Mouse (Mus musculus) ES-E14 (cell line): ENCODE measurements around the gene Foxf1. TPM values are rescaled to one million over a fixed set of nuclear protein-coding genes. Genes with fewer than 3 reads are reported as not detected.

ENCODE experiments used
- DNase-seq: peaks from one replicate; pipeline ENCODE4 v3.0.0-alpha.2; 2013; ENCODE audit warnings: low read depth, low spot score
- H3K27ac ChIP-seq: 2 replicates; pipeline ENCODE4 v1.5.1; 2012; ENCODE audit warnings: low read depth, mild to moderate bottlenecking, low read length, moderate library complexity, mixed read lengths; ENCODE audit not compliant: poor library complexity, insufficient read depth, severe bottlenecking
- H3K36me3 ChIP-seq: 2 replicates; pipeline ENCODE4 v1.6.1; 2012; ENCODE audit warnings: mild to moderate bottlenecking, low read length, moderate library complexity, mixed read lengths; ENCODE audit not compliant: control insufficient read depth, poor library complexity, insufficient read depth, severe bottlenecking
- H3K4me1 ChIP-seq, 2 experiments: fragments of 150-350 bp in 1 of 2; sonication (generic) in 1 of 2; 2 replicates each; pipeline ENCODE4 v1.6.1; 2012; ENCODE audit warnings: low read length in 2 of 2, mild to moderate bottlenecking in 1 of 2, mixed read lengths in 1 of 2; ENCODE audit not compliant: control insufficient read depth in 2 of 2, insufficient read depth in 2 of 2, poor library complexity in 1 of 2
- H3K4me3 ChIP-seq, 2 experiments: fragments of 150-350 bp in 1 of 2; sonication (generic) in 1 of 2; 2 replicates each; pipeline ENCODE4 v1.5.1; 2012; ENCODE audit warnings: low read length in 2 of 2, low read depth in 1 of 2, mild to moderate bottlenecking in 1 of 2, mixed read lengths in 1 of 2; ENCODE audit not compliant: insufficient read depth in 1 of 2, poor library complexity in 1 of 2, severe bottlenecking in 1 of 2
- H3K9ac ChIP-seq: 2 replicates; pipeline ENCODE4 v1.6.1; 2012; ENCODE audit warnings: low read depth, mild to moderate bottlenecking, low read length, mixed read lengths; ENCODE audit not compliant: poor library complexity, insufficient read depth, severe bottlenecking
- H3K9me3 ChIP-seq: fragments of 150-350 bp; sonication (generic); 2 replicates; pipeline ENCODE4 v1.6.1; 2012; ENCODE audit warnings: low read depth, mild to moderate bottlenecking, low read length; ENCODE audit not compliant: control insufficient read depth, insufficient read depth
- CHD2 ChIP-seq: IDR thresholded peaks from 2 replicates; pipeline ENCODE4 v1.6.1; 2014; ENCODE audit warnings: mild to moderate bottlenecking, low read depth, low read length, inconsistent platforms
- HCFC1 ChIP-seq: IDR thresholded peaks from 2 replicates; pipeline ENCODE4 v1.6.1; 2012; ENCODE audit warnings: low read length, inconsistent platforms, borderline replicate concordance; ENCODE audit not compliant: insufficient read depth
- MAFK ChIP-seq: IDR thresholded peaks from 2 replicates; pipeline ENCODE4 v1.6.1; 2014; ENCODE audit warnings: mild to moderate bottlenecking, low read depth, low read length, inconsistent platforms; ENCODE audit not compliant: insufficient read depth
- ZC3H11A ChIP-seq: IDR thresholded peaks from 2 replicates; pipeline ENCODE4 v1.6.1; 2012; ENCODE audit warnings: low read depth, mild to moderate bottlenecking, inconsistent platforms, low read length, borderline replicate concordance
- ZNF384 ChIP-seq: IDR thresholded peaks from 2 replicates; pipeline ENCODE4 v1.6.1; 2012; ENCODE audit warnings: low read depth, low read length, inconsistent platforms
- in situ Hi-C, 2 experiments: fragments of 600-800 bp; cut with MboI; formaldehyde crosslinking; loops; one replicate each; pipeline ENCODE4 v1.15.1; 2025; ENCODE audit warnings: low sequenced_read_pairs in 2 of 2, inconsistent platforms in 1 of 2; ENCODE audit not compliant: unreplicated experiment in 2 of 2
- total RNA-seq: library from RNA; depleted of rRNA; stranded (reverse); fragments of 300-350 nt; gene quantifications from 2 replicates; pipeline ENCODE4 v1.2.3, GENCODE M21; 2012

Gene Foxf1
- total RNA-seq, 1 experiment, result 1.1 TPM

DNA sequence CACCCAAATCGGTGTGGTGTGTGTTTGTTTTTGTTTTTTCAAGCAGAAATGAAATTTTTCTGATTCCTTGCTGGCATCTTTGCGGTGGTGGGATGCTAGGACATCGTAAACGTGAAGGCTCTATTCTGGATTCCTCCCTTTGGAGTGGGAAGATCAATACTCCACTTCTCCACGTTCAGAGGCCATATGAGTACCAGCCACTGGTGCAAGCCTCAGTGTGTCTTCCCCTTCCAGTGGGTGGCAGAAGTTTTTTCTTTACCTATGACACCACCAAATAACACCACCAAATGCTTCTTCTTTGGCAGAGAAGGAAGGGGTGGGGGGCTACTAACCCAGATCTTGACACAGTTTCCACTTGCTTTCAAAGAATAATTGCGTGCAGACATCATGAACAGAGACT is 42.0 kb downstream of the Foxf1 start:
- H3K27ac ChIP-seq, result no peak overlapping the region
- DNase-seq, result no peak
- peaks cover 0 to 7% of the 10 kb centered on the region in 2 experiments; a peak in 1 of 4 replicates for H3K4me1 ChIP-seq
- H3K9me3 ChIP-seq, result no peaks in the 10 kb centered on the region
- no peak overlapping the region for H3K4me3 ChIP-seq
- TF ChIP-seq HCFC1, result no peak
- TF ChIP-seq CHD2, result no peak
- no peak for TF ChIP-seq ZNF384
- TF ChIP-seq ZC3H11A, result no peak
- TF ChIP-seq MAFK, result no peak
- in situ Hi-C loops, result loop anchor here in 1 of 2 experiments (5.0 kb wide), 1 partner anchor 196 kb away; no protein-coding TSS in a partner anchor
- no peaks in the 10 kb centered on the region for H3K36me3 ChIP-seq
- H3K9ac ChIP-seq, result no peak overlapping the region

GRCm38 (mm10) chr8:121126694-121127093 is 42.5 kb downstream of the Foxf1 start:
- Histone ChIP-seq H3K9me3 (no peaks in the 10 kb centered on the region), H3K4me3 (no peak overlapping the region), H3K36me3 (no peaks in the 10 kb centered on the region), H3K27ac (no peak overlapping the region), H3K4me1 (peaks cover 0 to 7% of the 10 kb centered on the region in 2 experiments; a peak in 1 of 4 replicates), H3K9ac (no peak overlapping the region)
- TF ChIP-seq CHD2, result no peak
- no peak for TF ChIP-seq MAFK
- no peak for TF ChIP-seq HCFC1
- no peak for TF ChIP-seq ZNF384
- no peak for TF ChIP-seq ZC3H11A
- in situ Hi-C loops, result loop anchor here in 1 of 2 experiments (5.0 kb wide), 1 partner anchor 196 kb away; no protein-coding TSS in a partner anchor
- no peak for DNase-seq

GRCm38 (mm10) chr8:121127291-121127701 is 43.1 kb downstream of the Foxf1 start:
- Histone ChIP-seq H3K36me3 (no peaks in the 10 kb centered on the region), H3K9ac (no peak overlapping the region), H3K4me3 (no peak overlapping the region), H3K9me3 (no peaks in the 10 kb centered on the region), H3K4me1 (peaks cover 0 to 7% of the 10 kb centered on the region in 2 experiments; a peak in 1 of 4 replicates), H3K27ac (no peak overlapping the region)
- in situ Hi-C loops, result loop anchor here in 1 of 2 experiments (5.0 kb wide), 1 partner anchor 195 kb away; no protein-coding TSS in a partner anchor
- no peak for TF ChIP-seq HCFC1
- TF ChIP-seq MAFK, result no peak
- no peak for TF ChIP-seq ZC3H11A
- TF ChIP-seq CHD2, result no peak
- no peak for TF ChIP-seq ZNF384
- DNase-seq, result no peak

GRCm38 (mm10) chr8:121127756-121128375 is 43.7 kb downstream of the Foxf1 start, which contains the start of gene Foxl1:
Gene Foxl1 (plus strand): TSS chr8:121127940.
- H3K9me3 ChIP-seq, result no peaks in the 10 kb centered on the region
- H3K4me3 ChIP-seq, result peak within 1 kb of the TSS in 1 of 2 experiments; percentile 37; a peak in 1 of 4 replicates
- H3K9ac ChIP-seq, result no peak within 1 kb of the TSS
- DNase-seq, result no peak
- H3K27ac ChIP-seq, result no peak within 1 kb of the TSS
- TF ChIP-seq HCFC1 (no peak), CHD2 (no peak), ZNF384 (no peak), MAFK (no peak), ZC3H11A (no peak)
- peaks cover 0 to 7% of the 10 kb centered on the region in 2 experiments; a peak in 1 of 4 replicates for H3K4me1 ChIP-seq
- in situ Hi-C loops, result loop anchor here in 1 of 2 experiments (5.0 kb wide), 1 partner anchor 194 kb away; no protein-coding TSS in a partner anchor
- H3K36me3 ChIP-seq, result no peaks in the 10 kb centered on the region
